Mouse (Mus musculus) left cerebral cortex, adult 11 months (tissue): ENCODE measurements around the gene Sike1.

Experiments
- DNase-seq: peaks from one replicate; pipeline ENCODE4 v3.0.0; 2022; ENCODE audit warnings: low spot score

Sike1 gene

DNA sequence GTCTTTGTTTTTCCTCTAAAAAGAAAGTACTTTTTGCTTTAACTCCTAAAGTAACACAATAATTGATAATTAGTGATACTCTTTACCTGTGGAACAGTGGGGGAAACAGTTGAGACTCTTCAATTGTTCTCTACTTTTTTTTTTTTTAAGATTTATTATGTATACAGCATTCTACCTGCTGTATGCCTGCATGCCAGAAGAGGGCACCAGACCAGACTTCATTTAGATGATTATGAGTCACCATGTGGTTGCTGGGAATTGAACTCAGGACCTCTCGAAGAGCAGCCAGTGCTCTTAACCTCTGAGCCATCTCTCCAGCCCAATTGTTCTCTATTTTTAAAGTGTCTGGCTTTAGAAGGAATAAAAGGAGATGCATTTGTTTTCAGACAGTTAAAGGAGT, 30.7 kb downstream of the Sike1 start:
- no peak for DNase-seq

GRCm38 (mm10) chr3:103040285-103040684, 44.8 kb downstream of the Sike1 start:
- DNase-seq, result no peak

GRCm38 (mm10) chr3:103040861-103041379, 45.4 kb downstream of the Sike1 start:
- DNase-seq, result no peak

- DNase-seq, result no peak
These were observed 60.6 kb downstream of the Sike1 start for GRCm38 (mm10) chr3:103056016-103056595.

DNA sequence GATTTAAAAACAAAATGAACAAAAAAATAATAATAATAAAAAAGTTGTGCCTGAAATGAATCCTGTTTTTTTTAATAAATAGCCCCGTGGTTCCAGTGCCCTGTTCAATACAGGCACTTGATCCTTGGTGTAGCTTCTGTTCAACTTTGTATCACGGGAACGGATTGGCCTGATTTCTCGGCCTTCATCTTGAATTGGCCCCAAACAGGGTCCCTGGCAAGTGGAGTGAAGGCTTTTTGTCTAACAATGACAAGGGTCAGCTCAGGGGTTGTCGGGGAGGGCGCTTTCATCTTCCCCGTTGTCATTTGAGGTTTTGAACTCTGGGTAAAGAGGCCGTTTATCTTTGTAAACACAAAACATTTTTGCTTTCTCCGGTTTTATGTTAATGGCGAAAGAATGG, 62.2 kb downstream of the Sike1 start:
- DNase-seq, result no peak
